Comparison of ENCODE assay signal across 8 mouse cellular contexts in the genomic region with DNA sequence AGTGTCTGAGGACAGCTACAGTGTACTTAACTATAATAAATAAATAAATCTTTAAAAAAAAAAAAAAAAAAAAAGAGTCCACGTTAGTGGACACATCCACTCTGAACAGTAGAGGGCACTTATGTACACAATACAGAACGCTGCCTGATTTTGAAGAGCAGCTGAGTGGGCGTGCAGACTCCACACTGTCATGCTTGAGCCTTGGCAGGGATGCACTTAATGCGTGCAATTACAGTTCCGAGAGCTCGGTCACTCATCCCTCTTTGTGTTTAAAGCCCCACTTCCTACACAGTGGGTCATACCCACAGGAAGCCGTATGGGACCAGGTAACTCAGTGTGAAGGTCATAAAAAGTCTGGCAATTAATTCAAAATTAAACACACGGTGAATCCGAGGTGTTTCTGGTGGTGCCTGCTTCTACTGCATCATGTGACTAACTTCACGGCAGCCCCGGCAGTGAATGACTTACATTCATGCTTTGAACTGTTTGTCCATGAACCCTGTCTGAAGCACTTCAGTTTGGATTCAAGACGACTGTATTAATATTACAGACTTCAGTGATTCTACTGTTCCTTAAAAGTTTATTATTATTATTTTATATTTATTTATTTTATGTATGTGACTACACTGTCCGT. TPM values are rescaled to one million over a fixed set of nuclear protein-coding genes. Genes with fewer than 3 reads are reported as not detected.
DNase-seq lines count a peak whose midpoint lies in the region; ATAC-seq lines count a peak whose summit lies in the region.

No protein-coding gene starts in this region.

- no peak overlapping the region for H3K4me2 ChIP-seq in forebrain, embryonic 11.5 days (ENCODE audit: low read depth, low read length, severe bottlenecking)

- intact Hi-C loops in left cerebral cortex, postnatal 4 days (cut with DNase I), result loop anchor here (10.0 kb wide), 1 partner anchor 622 kb away; a partner anchor contains a TSS

- no peak for DNase-seq in forebrain, embryonic 11.5 days (ENCODE audit: low spot score)
- DNase-seq in forebrain, embryonic 10.5 days (ENCODE audit: extremely low spot score, low spot score), result no peak
- peak; percentile 73 for DNase-seq in 3T3-L1 (ENCODE audit: low read depth, low spot score)
- DNase-seq in adrenal gland, postnatal 36 days, result peak; percentile 5 to 16
- DNase-seq in heart, postnatal 4 days, result peak; percentile 31
- peak; percentile 51 for DNase-seq in left cerebral cortex, postnatal 4 days
- peak; percentile 49 for DNase-seq in splenic B cell, adult 2 months (ENCODE audit: low read depth, low spot score)
- no peak for DNase-seq in spleen, postnatal 10 days (ENCODE audit: low spot score in 2 of 2)

- H3K27ac ChIP-seq in forebrain, embryonic 11.5 days (ENCODE audit: low read depth, low read length), result no peak overlapping the region
- no peak overlapping the region for H3K27ac ChIP-seq in forebrain, embryonic 10.5 days

- no peaks in the 10 kb centered on the region for H3K4me1 ChIP-seq in forebrain, embryonic 11.5 days (replicated peaks; ENCODE audit: control insufficient read depth, insufficient read depth, low read length)
- no peaks in the 10 kb centered on the region for H3K4me1 ChIP-seq in forebrain, embryonic 10.5 days

- H3K4me3 ChIP-seq in forebrain, embryonic 11.5 days (ENCODE audit: low read depth, low read length), result no peak overlapping the region
- no peak overlapping the region for H3K4me3 ChIP-seq in forebrain, embryonic 10.5 days

- H3K27me3 ChIP-seq in forebrain, embryonic 11.5 days (ENCODE audit: control insufficient read depth, insufficient read depth, low read length), result no peaks in the 10 kb centered on the region
- H3K27me3 ChIP-seq in forebrain, embryonic 10.5 days (ENCODE audit: poor library complexity, severe bottlenecking), result no peaks in the 10 kb centered on the region
- no peaks in the 10 kb centered on the region for H3K27me3 ChIP-seq in splenic B cell, adult 2 months (ENCODE audit: control insufficient read depth, insufficient read depth, low read length, poor library complexity, severe bottlenecking)

- H3K9ac ChIP-seq in forebrain, embryonic 11.5 days (ENCODE audit: low read length), result no peak overlapping the region

- no peaks in the 10 kb centered on the region for H3K36me3 ChIP-seq in forebrain, embryonic 11.5 days (ENCODE audit: control insufficient read depth, insufficient read depth, low read length)
- no peaks in the 10 kb centered on the region for H3K36me3 ChIP-seq in forebrain, embryonic 10.5 days (replicated peaks)
- no peaks in the 10 kb centered on the region for H3K36me3 ChIP-seq in splenic B cell, adult 2 months (ENCODE audit: control insufficient read depth, insufficient read depth, low read length, poor library complexity, severe bottlenecking)

- ATAC-seq in forebrain, embryonic 11.5 days (replicated peaks; ENCODE audit: low FRiP score), result peak; percentile 42

- WGBS in forebrain, embryonic 11.5 days, result 84% methylated on average over 13 of the region's 13 CpGs
- 90% methylated on average over 13 of the region's 13 CpGs for WGBS in forebrain, embryonic 10.5 days

- H3K9me3 ChIP-seq in forebrain, embryonic 11.5 days (ENCODE audit: control insufficient read depth, low read length), result no peaks in the 10 kb centered on the region
- no peaks in the 10 kb centered on the region for H3K9me3 ChIP-seq in forebrain, embryonic 10.5 days

RNA-seq across cellular contexts. Expression of a gene that starts 28.3 kb away (rescaled TPM):
- 43.0 and 43.3 TPM in 2 replicates for polyA plus RNA-seq in forebrain, embryonic 11.5 days (2014; fragmentation: Nextera tagmentation; extraction: Ambion mirVana)
- polyA plus RNA-seq in forebrain, embryonic 10.5 days (2016; fragmentation: Nextera tagmentation; extraction: Ambion mirVana), result 30.9 and 36.0 TPM in 2 replicates
- 10 to 100 TPM; 38.3 to 46.0 TPM for total RNA-seq in adrenal gland, postnatal 36 days (2021)
- 10 to 100 TPM; 31.1 to 36.3 TPM for total RNA-seq in heart, postnatal 4 days (2021)
- 10 to 100 TPM; 59.0 to 69.9 TPM for total RNA-seq in left cerebral cortex, postnatal 4 days (2021)

Comparison
In these comparisons a context has a peak if more than half of its experiments do, and no peak if none do; other contexts are left out.
1. DNase-seq: peak in 3T3-L1 (single experiment), adrenal gland, postnatal 36 days (2 of 2), heart, postnatal 4 days (single experiment), left cerebral cortex, postnatal 4 days (single experiment) and splenic B cell, adult 2 months (single experiment); none in forebrain, embryonic 11.5 days (single experiment), forebrain, embryonic 10.5 days (single experiment) and spleen, postnatal 10 days (0 of 2).